Mouse (Mus musculus) hindbrain, embryonic 13.5 days (tissue): ENCODE results near the gene Bub1. TPM values are rescaled to one million over a fixed set of nuclear protein-coding genes. Genes with fewer than 3 reads are reported as not detected.

ENCODE experiments used
- ATAC-seq: fragments of 200-750 bp; cut with Nextera tagmentation; 2 replicates; pipeline ENCODE4 v1.8.0; 2017; ENCODE audit warnings: moderate TSS enrichment; ENCODE audit not compliant: low FRiP score
- H3K27ac ChIP-seq: fragments of 300-500 bp; sonication (generic); 2 replicates; pipeline ENCODE4 v1.5.1; 2015; ENCODE audit warnings: inconsistent platforms, mild to moderate bottlenecking, moderate library complexity
- H3K27me3 ChIP-seq: fragments of 300-500 bp; sonication (generic); 2 replicates; pipeline ENCODE4 v1.6.1; 2015; ENCODE audit warnings: mild to moderate bottlenecking, inconsistent platforms
- H3K36me3 ChIP-seq: fragments of 300-500 bp; sonication (generic); 2 replicates; pipeline ENCODE4 v1.6.1; 2015; ENCODE audit warnings: mild to moderate bottlenecking, inconsistent platforms
- H3K4me1 ChIP-seq: fragments of 300-500 bp; sonication (generic); replicated peaks from 2 replicates; pipeline ENCODE4 v1.6.1; 2015; ENCODE audit warnings: inconsistent platforms
- H3K4me2 ChIP-seq: fragments of 300-500 bp; sonication (generic); 2 replicates; pipeline ENCODE4 v1.6.1; 2015; ENCODE audit warnings: inconsistent platforms, mild to moderate bottlenecking, moderate library complexity
- H3K4me3 ChIP-seq: fragments of 300-500 bp; sonication (generic); 2 replicates; pipeline ENCODE4 v1.5.1; 2015; ENCODE audit warnings: mild to moderate bottlenecking, inconsistent platforms
- H3K9ac ChIP-seq: fragments of 300-500 bp; sonication (generic); 2 replicates; pipeline ENCODE4 v1.6.1; 2015; ENCODE audit warnings: mild to moderate bottlenecking, inconsistent platforms
- H3K9me3 ChIP-seq: fragments of 300-500 bp; sonication (generic); 2 replicates; pipeline ENCODE4 v1.6.1; 2016; ENCODE audit warnings: inconsistent platforms
- WGBS: fragments of 180-500 bp; shearing (Covaris S2); methylation state at CpG from one replicate; pipeline ENCODE4 v1.1.7; 2015; 5-methylcytosine and 5-hydroxymethylcytosine counted together
- polyA plus RNA-seq: library from polyadenylated mRNA; unstranded; fragments of >200 nt; fragmentation: Nextera tagmentation; extraction: Ambion mirVana; gene quantifications from 2 replicates; pipeline ENCODE4 v1.2.1, GENCODE M21; 2015

Bub1 gene
- polyA plus RNA-seq = 13.2 and 14.4 TPM in 2 replicates

- H3K4me2 ChIP-seq = peak within 1 kb of the TSS; percentile 86
- peaks cover 14% of the 10 kb centered on the region for H3K4me1 ChIP-seq
- peak within 1 kb of the TSS; percentile 23; the same call in 1 of the 2 replicates for H3K27ac ChIP-seq
- ATAC-seq = peak; percentile 99
- no peaks in the 10 kb centered on the region for H3K9me3 ChIP-seq
- WGBS = under 1% methylated on average over 56 of the region's 56 CpGs
- no peaks in the 10 kb centered on the region for H3K36me3 ChIP-seq
- peak within 1 kb of the TSS; percentile 59 for H3K4me3 ChIP-seq
- peak within 1 kb of the TSS; percentile 62 for H3K9ac ChIP-seq
- peaks cover 8% of the 10 kb centered on the region for H3K27me3 ChIP-seq
Measured at GRCm38 (mm10) chr2:127831401-127832102, at the start of gene Bub1. Gene Bub1, minus strand, starts transcription at chr2:127831865.

- H3K27me3 ChIP-seq = no peaks in the 10 kb centered on the region
- no peaks in the 10 kb centered on the region for H3K9me3 ChIP-seq
- no peaks in the 10 kb centered on the region for H3K36me3 ChIP-seq
- no peak for ATAC-seq
- H3K4me3 ChIP-seq = no peak overlapping the region
- H3K4me2 ChIP-seq = no peak overlapping the region
- no peak overlapping the region for H3K9ac ChIP-seq
- no peaks in the 10 kb centered on the region for H3K4me1 ChIP-seq
- no peak overlapping the region for H3K27ac ChIP-seq
- WGBS = 89% methylated on average over 5 of the region's 5 CpGs
Measured at GRCm38 (mm10) chr2:127881063-127881462, 49.4 kb upstream of the Bub1 start.

GRCm38 (mm10) chr2:127864381-127864780 lies 32.7 kb upstream of the Bub1 start:
- Histone ChIP-seq H3K9ac (no peak overlapping the region), H3K9me3 (no peaks in the 10 kb centered on the region), H3K27me3 (no peaks in the 10 kb centered on the region), H3K36me3 (no peaks in the 10 kb centered on the region), H3K27ac (no peak overlapping the region), H3K4me1 (no peaks in the 10 kb centered on the region), H3K4me3 (no peak overlapping the region), H3K4me2 (no peak overlapping the region)
- ATAC-seq = no peak
- 82% methylated on average over 4 of the region's 4 CpGs for WGBS

- Histone ChIP-seq H3K36me3 (no peaks in the 10 kb centered on the region), H3K4me3 (no peak overlapping the region)
- WGBS = 79% methylated on average over 2 of the region's 4 CpGs
Measured at GRCm38 (mm10) chr2:127854332-127854991, 22.8 kb upstream of the Bub1 start.

GRCm38 (mm10) chr2:127850371-127850770 lies 18.7 kb upstream of the Bub1 start:
- Histone ChIP-seq H3K4me2 (no peak overlapping the region), H3K27me3 (no peaks in the 10 kb centered on the region), H3K4me3 (no peak overlapping the region), H3K9ac (no peak overlapping the region), H3K9me3 (no peaks in the 10 kb centered on the region), H3K27ac (no peak overlapping the region), H3K36me3 (no peaks in the 10 kb centered on the region), H3K4me1 (no peaks in the 10 kb centered on the region)
- WGBS = 87% methylated on average over 2 of the region's 2 CpGs
- no peak for ATAC-seq

More at GRCm38 (mm10) chr2:127854332-127854991, 22.8 kb upstream of the Bub1 start:
- no peaks in the 10 kb centered on the region for H3K9me3 ChIP-seq
- H3K4me1 ChIP-seq = no peaks in the 10 kb centered on the region
- peak; percentile 57 for ATAC-seq
- H3K9ac ChIP-seq = no peak overlapping the region
- H3K27me3 ChIP-seq = no peaks in the 10 kb centered on the region
- H3K4me2 ChIP-seq = no peak overlapping the region
- no peak overlapping the region for H3K27ac ChIP-seq

GRCm38 (mm10) chr2:127846571-127846970 lies 14.9 kb upstream of the Bub1 start:
- no peaks in the 10 kb centered on the region for H3K27me3 ChIP-seq
- H3K9me3 ChIP-seq = no peaks in the 10 kb centered on the region
- no peak overlapping the region for H3K27ac ChIP-seq
- WGBS = 38% methylated on average over 1 of the region's 1 CpGs
- no peaks in the 10 kb centered on the region for H3K4me1 ChIP-seq
- no peak overlapping the region for H3K9ac ChIP-seq
- ATAC-seq = no peak
- no peak overlapping the region for H3K4me3 ChIP-seq
- H3K36me3 ChIP-seq = no peaks in the 10 kb centered on the region
- no peak overlapping the region for H3K4me2 ChIP-seq

GRCm38 (mm10) chr2:127846008-127846407 lies 14.3 kb upstream of the Bub1 start:
- ATAC-seq = no peak
- Histone ChIP-seq H3K36me3 (no peaks in the 10 kb centered on the region), H3K4me3 (no peak overlapping the region), H3K9ac (no peak overlapping the region), H3K4me2 (no peak overlapping the region), H3K27me3 (no peaks in the 10 kb centered on the region), H3K27ac (no peak overlapping the region), H3K4me1 (no peaks in the 10 kb centered on the region), H3K9me3 (no peaks in the 10 kb centered on the region)

GRCm38 (mm10) chr2:127845346-127845982 lies 13.8 kb upstream of the Bub1 start:
- WGBS = 67% methylated on average over 7 of the region's 7 CpGs
- H3K27ac ChIP-seq = no peak overlapping the region
- H3K9ac ChIP-seq = no peak overlapping the region

GRCm38 (mm10) chr2:127842421-127842820 lies 10.8 kb upstream of the Bub1 start:
- Histone ChIP-seq H3K27me3 (peaks cover 31% of the 10 kb centered on the region), H3K9me3 (no peaks in the 10 kb centered on the region), H3K9ac (no peak overlapping the region), H3K4me1 (no peaks in the 10 kb centered on the region), H3K36me3 (no peaks in the 10 kb centered on the region), H3K4me2 (no peak overlapping the region), H3K4me3 (no peak overlapping the region), H3K27ac (no peak overlapping the region)
- no peak for ATAC-seq
- 82% methylated on average over 3 of the region's 3 CpGs for WGBS

More at GRCm38 (mm10) chr2:127845346-127845982, 13.8 kb upstream of the Bub1 start:
- H3K36me3 ChIP-seq = no peaks in the 10 kb centered on the region
- no peaks in the 10 kb centered on the region for H3K9me3 ChIP-seq
- peaks cover 4% of the 10 kb centered on the region for H3K27me3 ChIP-seq
- no peaks in the 10 kb centered on the region for H3K4me1 ChIP-seq
- no peak overlapping the region for H3K4me2 ChIP-seq
- no peak overlapping the region for H3K4me3 ChIP-seq
- ATAC-seq = no peak

GRCm38 (mm10) chr2:127841402-127841801 lies 9.7 kb upstream of the Bub1 start:
- ATAC-seq = no peak
- 95% methylated on average over 1 of the region's 1 CpGs for WGBS
- H3K27me3 ChIP-seq = peaks cover 35% of the 10 kb centered on the region

GRCm38 (mm10) chr2:127839425-127839824 lies 7.8 kb upstream of the Bub1 start:
- peaks cover 38% of the 10 kb centered on the region for H3K27me3 ChIP-seq
- no peak overlapping the region for H3K27ac ChIP-seq
- H3K4me1 ChIP-seq = no peaks in the 10 kb centered on the region
- 7% methylated on average over 11 of the region's 11 CpGs for WGBS
- no peaks in the 10 kb centered on the region for H3K9me3 ChIP-seq
- ATAC-seq = no peak
- no peak overlapping the region for H3K4me2 ChIP-seq
- H3K36me3 ChIP-seq = no peaks in the 10 kb centered on the region
- H3K9ac ChIP-seq = no peak overlapping the region
- no peak overlapping the region for H3K4me3 ChIP-seq

More at GRCm38 (mm10) chr2:127841402-127841801, 9.7 kb upstream of the Bub1 start:
- Histone ChIP-seq H3K36me3 (no peaks in the 10 kb centered on the region), H3K4me3 (no peak overlapping the region), H3K4me2 (no peak overlapping the region), H3K9me3 (no peaks in the 10 kb centered on the region), H3K4me1 (no peaks in the 10 kb centered on the region), H3K27ac (no peak overlapping the region), H3K9ac (no peak overlapping the region)

GRCm38 (mm10) chr2:127838576-127838975 lies 6.9 kb upstream of the Bub1 start, which contains the start of gene Acoxl:
Gene Acoxl, plus strand, starts transcription at chr2:127838876.
- H3K36me3 ChIP-seq = no peaks in the 10 kb centered on the region
- no peaks in the 10 kb centered on the region for H3K9me3 ChIP-seq
- no peak for ATAC-seq
- no peaks in the 10 kb centered on the region for H3K4me1 ChIP-seq
- WGBS = 73% methylated on average over 7 of the region's 7 CpGs
- H3K27ac ChIP-seq = no peak within 1 kb of the TSS
- H3K4me2 ChIP-seq = no peak within 1 kb of the TSS
- H3K9ac ChIP-seq = no peak within 1 kb of the TSS
- peaks cover 42% of the 10 kb centered on the region for H3K27me3 ChIP-seq
- no peak within 1 kb of the TSS for H3K4me3 ChIP-seq
